Mouse (Mus musculus): Measurements from ENCODE around the gene Lgals2.

Lgals2 gene

DNA sequence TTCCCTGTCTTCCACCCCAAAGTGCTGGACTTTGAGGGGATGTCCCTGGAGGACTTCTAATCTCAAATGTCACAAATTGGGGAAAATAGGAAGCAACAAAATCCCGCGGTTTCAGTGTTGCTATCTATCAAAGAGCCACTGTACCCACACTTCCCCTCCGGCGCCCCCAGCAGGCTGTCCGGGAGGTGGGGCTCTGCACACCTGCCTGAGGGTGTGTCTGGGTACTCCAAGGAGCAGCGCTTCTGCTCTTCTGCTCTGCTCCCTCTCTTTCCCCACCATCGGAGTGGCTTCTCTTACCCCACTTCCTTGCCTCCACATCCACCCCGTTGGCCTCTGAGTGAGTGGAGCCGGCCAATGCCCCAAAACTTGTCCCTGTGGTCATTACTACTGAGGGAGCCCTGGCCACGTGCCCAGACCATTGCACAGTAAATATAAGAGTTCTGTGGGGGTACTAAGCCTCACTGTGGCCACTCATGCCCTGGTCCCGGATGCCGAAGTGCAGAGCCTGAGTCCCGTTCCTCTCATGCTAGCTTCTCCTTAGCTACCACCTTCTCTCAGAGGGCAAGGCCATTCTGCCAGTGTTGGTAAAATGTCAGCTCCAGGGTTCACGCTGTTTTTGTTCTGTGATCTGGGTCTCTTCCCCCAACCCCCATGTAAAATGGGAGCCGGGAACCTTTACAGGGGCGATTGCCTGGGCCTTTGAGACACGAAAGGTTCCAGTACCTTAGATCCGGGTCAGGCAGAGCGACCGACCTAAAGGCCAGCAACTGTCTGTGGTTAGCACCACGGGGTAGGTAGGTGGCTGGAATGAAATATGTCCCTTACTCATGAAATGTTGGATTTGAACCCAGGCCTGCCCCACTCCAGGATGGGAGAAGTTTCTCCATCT is 11.5 kb downstream of the Lgals2 start:
- no peak for DNase-seq (ENCODE audit: low spot score)

DNA sequence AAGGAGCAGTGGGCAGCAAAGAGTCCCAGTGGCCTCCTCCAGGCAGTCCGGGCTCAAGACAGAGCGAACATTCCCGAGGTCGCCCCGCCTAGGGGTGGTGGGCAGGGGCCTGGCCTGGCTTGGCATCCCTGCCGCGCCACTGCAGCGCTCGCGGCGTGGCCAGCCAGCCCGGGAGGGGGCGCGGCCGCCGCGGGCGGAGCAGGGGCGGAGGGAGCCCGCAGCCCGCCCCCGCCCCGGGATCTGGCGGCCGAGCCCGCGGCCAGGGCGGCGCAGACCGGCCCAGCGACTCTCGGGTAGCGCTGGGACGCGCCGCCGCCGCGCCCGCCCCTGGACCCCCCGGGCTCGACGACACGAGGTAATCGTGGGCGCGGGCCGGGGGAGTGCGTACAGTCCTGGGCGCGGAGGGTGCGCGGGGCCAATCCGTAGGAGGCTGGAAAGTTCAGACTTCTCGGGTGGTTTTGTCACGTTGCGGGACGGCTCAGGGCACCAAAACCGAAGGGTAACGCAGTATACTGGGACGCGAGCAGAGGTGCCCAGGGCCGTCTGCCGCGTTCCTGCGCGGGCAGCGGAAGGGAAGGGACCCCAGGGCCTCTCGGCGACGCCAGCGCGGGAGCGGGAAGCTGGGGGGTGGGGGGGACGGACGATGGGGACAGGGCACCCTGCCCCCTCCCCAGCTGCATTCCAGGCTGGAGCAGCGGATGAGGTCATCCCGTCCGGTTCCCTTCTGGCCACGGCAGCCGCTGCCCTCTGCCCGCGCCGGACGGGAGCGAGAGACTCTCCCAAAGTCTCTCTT is 12.8 kb downstream of the Lgals2 start, which contains the start of gene Cdc42ep1:
Cdc42ep1 (plus strand) TSS at position 254 of the 793 bp plus-strand sequence.
- peak; percentile 58 for DNase-seq (ENCODE audit: low spot score)

DNA sequence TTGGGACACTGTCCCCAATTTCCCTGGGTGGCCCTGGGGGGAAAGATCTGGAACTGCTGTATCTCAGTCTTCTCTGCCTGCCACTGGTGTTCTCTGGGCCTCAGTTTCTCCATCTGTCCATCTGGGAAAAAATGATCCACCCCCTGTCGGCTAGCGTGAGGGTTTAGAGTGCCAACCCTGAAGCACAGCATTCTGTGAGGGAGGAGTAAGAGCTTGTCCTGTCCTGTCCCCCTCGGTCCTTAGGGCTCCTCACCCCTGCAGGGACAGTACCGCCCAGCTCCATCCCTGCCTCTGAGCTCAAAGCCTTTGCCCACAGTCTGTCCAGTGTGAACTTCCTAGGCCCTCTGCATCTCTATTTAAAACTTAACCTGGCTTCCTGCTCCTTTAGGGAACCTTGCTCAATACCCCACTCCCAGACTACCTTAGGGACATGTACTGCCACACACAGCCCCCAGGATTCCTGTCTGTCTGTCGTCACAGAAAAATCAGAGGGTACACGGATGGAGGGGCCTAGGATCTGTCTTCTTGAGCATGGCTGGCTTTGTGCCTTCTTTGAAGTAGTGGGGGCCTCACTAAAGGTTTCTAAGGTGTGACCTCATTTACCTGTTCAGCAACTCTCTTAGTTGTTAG is 14.1 kb downstream of the Lgals2 start:
- no peak for DNase-seq (ENCODE audit: low spot score)

DNA sequence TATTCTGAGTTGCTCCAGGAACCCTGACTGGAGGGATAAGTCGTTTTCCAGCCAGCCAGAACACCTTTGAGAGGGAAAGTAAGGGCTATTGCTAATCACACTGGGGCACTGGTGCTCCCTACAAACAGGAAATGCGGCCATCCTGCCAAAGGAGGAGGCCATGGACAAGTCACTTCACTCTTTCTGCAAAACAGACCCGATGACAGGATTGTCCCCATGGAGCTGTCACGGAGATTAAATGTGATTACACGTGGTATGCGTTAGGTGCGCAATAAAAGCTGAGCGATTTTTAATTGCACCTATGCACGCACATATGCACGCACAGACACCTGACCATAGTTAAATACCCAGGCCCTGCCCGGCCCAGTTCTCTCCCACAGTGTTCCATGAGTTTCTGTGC is 14.6 kb downstream of the Lgals2 start:
- no peak for DNase-seq (ENCODE audit: low spot score)

DNA sequence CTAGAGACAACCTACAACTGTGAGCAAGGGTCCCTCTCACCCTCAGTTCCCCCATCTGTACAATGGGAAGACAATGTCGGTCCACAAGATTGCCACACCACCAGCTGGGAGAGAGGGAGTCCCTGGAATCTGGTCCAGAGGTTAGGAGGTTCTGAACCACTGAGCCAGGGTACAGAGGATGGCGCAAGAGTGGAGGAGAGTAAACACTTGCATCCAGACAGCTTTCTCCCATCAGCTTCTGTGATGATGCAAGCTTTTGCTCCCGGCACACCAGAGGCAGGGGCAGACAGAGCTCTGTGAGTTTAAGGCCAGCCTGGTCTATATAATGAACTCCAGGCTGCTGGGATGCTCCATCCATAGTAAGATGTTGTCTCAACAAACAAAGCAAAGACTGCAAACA is 15.1 kb downstream of the Lgals2 start:
- DNase-seq (ENCODE audit: low spot score): no peak

DNA sequence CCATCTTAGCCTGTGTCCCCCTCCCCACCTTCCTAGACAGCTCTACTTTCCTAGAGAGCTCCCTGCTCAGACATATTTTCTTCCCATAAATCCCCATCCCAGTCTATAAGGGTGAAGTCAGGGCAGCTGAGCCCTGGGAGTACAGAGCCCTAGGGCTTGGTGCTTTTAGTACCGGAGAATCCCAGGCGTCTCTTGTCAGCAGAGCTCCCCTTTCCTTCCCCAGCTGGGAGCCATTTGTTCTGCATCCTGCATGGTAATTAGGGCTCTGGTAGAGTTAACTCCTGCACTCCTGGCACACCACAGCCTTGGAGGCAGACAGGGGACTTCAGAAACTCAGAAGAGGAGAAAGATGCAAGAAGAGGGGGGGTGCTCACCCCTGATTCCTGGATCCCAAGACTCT is 15.6 kb downstream of the Lgals2 start:
- no peak for DNase-seq (ENCODE audit: low spot score)

DNA sequence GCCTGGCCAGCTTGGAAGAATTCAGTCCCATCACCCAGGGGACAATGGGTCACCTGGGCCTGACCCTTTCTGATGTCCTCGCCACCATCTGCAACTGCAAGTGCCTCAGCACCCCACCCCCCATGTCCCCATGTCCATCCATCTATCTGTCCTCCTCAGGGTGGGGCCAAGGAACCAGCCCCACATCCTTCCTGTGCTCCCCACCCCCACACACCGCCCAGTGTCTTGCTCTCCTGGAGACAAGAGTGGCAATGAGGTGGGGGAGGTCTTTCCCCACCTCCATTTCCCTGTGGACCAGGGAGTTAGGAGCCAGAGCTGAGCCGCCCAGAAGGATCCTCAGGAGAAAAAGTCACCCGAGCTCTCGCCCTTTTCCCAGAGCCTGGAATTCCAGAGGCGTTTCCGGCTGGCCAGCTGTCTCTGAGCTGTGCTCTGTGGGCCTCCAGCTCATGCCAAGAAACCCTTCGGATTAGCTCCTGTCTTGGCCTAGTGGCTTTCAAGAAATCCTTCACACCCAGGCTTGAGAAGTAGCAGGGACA is 19.2 kb downstream of the Lgals2 start:
- DNase-seq (ENCODE audit: low spot score): no peak

DNA sequence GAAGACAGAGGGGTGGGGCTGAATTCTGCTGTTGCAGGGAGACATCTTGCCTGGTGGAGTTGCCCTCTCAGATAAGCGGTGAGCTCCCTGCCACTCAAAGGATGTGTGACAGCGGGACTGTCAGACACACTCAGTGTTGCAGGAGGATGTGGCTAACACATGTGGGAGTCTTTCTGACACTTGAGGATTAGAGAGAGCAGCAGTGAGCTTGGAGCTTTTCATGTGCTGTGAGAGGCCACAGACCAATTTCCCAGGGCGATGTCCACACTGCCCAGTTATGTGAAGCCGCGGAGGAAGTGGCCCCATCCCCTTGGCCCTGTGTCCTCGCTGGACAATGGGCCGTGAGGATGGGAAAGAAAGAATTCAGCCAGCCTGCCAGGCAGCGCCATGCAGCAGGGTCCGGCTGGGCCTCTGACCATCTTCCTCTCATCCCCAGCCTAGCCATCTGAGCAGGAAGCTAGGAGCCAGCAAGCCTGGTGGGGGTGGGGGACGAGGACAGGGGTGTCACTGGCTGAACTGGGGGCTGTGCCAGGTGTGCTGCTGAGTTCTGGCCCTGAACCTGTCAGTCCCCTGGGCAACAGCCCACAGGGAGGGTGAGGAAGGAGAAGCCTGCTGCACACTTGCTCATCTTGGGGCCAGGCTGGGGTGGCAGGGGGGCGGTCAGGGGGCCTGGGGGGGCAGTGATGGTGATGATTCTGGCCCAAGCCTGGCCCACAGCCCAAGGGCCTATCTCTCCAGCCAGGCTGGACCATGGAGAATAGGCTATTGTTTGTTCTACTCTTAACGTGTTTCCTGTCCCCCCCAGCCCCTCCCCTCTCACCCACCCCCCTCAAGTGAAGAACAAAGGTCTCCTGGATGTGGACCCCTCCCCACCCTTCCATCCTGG is 19.9 kb downstream of the Lgals2 start:
- no peak for DNase-seq (ENCODE audit: low spot score)

DNA sequence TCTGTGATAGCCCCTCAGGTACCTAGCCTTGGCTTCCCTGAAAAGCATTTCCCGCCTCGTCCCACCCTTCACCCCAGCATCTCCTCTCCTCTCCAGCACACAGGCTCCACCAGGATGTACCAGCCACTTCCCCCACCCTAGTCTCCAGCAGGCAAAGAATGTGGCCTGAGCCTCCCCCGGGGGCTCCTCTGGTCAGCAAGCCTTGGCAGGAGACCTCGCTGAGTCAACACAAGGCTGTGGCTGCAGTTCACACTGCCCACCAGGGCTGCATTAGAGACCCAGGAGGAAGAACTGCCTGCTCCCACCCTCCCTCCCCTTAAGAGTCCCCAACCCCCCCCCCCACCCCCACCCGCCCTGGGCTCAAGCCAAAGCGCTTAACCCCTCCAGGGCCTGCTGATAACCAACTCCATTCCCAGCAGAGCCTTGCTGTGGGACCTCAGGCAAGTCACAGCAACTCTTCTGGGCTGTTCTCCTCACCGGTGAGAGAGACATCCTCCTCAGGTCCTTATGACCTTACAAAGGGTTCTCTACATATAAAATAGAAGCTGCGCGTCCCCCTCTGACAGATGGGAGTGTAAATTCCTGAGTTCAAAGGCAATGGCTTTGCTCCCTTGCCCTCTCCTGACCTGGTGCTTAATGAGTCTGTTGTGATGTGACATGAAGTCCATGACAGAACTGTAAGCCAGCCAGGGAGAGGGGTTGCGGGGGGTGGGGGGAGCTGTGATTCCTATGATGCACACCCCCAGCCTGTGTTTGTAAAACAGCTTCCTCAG is 20.9 kb downstream of the Lgals2 start:
- no peak for DNase-seq (ENCODE audit: low spot score)

DNA sequence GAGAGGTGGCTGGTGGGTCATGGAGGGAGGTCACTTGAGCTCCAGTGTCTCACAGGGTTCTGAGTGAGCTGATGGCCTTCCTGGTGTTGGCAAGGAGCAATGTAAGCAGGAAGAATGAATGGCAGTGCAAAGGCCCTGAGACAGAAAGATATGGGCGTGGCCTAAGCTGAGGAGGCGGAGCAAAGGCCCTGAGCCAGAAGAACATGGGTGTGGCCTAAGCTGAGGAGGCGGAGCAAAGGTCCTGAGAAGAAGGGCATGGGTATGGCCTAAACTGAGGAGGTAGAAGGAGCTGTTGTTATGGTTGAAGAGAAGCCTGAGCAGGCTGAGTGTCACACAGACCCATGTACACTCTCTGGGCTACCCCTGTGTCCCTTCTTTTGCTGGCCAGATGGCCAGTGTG is 21.7 kb downstream of the Lgals2 start:
- no peak for DNase-seq (ENCODE audit: low spot score)

DNA sequence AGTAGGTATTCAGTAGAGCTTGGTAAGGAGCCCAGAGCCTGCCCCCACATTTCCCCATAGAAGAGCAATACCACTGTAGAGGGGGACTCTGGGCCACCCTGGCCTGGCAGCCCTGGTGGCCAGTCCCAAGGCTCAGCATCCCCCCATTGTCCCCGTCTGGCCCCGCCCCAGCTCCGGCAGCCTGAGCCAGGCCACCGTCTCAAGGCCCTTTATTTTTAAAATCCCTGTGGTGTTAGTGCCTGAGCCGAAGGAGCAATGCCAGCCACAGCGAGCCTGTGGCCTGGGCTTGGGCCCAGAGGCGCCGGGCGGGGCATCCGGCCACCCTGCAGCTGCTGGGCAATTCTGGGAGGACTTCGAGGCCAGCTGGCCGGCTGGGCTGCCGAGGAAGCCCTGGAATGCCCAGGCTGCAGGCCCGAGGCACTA is 22.6 kb downstream of the Lgals2 start:
- peak; percentile 65 for DNase-seq (ENCODE audit: low spot score)

DNA sequence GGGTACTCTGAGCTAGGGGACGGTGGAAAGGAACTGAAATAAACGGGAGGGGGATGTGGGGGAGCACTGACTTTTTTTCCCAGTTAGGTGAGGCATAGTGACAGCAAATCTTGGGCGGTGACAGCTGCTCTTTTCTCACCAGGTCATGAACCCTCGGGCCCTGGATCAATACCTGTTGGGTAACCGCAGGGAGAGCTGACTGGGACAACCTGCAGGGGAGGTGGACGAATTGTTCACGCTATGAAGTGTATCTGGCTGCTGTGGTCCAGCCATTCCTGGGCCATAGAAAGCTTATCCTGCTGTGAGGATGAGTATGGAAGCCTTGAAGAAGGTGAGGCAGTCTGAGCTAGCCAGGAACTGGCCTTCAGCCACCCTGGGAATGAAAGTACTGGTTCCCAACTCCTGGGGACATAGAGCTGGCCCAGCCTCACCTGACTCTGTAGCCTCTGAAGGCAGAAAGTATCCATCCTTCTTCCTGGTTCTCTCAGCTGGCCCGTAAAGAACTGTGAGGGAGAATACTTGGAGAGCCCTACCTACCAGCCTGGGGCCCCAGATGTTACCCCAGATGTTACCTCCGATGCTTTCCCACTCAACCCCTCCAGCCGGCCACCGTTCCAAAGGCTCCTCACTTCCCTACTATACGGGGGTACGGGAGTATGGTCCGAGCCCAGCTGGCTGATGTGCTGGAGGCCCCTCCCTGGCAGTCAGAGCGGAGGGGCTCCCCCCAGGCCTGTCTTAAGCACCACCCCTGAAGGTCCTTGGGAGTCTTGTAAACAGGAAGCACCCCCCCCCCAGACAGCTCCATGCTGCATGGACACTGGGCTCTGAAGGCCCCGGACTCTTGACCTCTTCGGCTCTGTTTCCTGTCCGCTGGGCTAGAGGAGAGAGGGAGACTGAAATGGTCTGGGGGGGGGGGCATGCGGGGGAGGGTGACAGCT is 23.3 kb downstream of the Lgals2 start:
- DNase-seq (ENCODE audit: low spot score): no peak

DNA sequence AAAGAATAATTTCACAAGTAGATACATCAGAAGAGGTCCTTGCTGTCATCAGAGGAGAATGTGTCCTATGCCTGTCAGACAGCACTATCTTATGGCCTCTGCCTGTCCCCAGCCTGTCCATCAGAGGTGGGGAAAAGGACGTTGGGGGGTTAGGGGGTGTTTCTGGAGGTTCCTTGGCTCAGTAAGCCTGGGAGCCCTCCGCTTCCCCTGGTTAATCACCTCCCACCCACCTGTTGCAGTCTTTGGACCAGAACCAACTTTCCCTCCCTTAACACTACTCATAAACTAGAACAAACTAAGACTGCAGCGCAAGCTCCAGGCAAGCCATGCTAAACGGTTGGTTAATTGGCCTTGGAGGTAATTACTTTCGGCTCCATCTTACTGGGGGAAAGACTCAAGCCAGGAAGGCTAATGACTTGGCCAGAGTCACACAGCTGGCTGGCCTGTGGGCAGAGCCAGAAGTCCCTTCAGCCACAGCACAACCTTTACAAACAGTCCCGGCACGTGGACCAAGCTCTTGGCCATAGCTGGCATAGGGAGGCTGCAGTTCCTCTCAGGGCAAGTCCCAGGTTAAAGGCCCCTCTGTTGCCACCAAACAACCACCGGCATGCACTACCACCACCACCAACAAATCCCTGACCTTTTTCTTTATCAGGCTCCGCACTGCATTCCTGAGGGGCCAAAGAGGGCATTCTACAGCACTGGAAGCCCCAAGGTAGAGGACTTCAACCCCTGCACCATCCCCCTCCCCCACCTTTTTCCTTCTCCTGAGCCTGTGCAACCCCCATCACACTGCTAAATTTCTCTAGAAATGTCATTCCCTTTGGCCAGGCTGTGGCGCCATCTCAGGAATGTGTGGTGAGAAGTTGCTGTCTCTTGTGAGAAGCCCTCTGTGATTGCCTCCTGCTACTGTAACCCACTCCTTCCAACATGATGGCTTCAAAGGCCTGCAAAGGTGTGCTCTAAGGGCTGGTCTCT is 24.3 kb downstream of the Lgals2 start:
- DNase-seq (ENCODE audit: low spot score): no peak

DNA sequence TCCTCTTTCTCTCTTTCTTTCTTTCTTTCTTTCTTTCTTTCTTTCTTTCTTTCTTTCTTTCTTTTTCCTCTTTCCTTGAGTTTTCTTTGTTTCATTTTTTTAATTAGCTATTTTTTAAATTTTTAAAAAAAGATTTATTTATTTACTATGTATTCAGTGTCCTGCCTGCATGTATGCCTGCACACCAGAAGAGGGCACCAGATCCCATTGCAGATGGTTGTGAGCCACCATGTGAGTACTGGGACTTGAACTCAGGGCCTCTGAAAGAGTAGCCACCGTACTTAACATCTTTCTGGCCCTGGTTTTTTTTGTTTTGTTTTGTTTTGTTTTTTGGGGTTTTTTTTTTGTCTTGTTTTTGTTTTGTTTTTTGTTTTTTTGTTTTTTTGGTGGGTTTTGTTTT is 25.7 kb downstream of the Lgals2 start:
- no peak for DNase-seq (ENCODE audit: low spot score)

DNA sequence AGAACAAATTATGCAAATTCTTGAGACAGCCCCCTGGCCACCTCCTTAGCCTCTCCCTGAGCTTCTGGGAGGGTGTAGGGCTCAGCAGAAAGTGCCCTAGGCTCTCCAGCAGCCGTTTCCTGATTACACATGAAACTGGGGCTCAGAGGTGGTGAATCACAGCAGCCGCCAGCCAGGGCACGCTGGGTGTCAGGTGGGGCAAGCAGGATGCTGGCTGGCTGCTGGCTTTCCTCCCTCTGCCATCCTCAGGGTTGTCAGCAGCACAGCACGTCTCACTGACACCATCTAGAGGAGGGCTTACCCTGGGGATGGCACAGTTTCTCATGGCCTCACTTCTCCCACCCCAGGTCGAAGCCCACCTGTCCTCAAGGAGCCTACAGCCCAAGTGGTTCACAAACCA is 27.0 kb downstream of the Lgals2 start:
- DNase-seq (ENCODE audit: low spot score): no peak

DNA sequence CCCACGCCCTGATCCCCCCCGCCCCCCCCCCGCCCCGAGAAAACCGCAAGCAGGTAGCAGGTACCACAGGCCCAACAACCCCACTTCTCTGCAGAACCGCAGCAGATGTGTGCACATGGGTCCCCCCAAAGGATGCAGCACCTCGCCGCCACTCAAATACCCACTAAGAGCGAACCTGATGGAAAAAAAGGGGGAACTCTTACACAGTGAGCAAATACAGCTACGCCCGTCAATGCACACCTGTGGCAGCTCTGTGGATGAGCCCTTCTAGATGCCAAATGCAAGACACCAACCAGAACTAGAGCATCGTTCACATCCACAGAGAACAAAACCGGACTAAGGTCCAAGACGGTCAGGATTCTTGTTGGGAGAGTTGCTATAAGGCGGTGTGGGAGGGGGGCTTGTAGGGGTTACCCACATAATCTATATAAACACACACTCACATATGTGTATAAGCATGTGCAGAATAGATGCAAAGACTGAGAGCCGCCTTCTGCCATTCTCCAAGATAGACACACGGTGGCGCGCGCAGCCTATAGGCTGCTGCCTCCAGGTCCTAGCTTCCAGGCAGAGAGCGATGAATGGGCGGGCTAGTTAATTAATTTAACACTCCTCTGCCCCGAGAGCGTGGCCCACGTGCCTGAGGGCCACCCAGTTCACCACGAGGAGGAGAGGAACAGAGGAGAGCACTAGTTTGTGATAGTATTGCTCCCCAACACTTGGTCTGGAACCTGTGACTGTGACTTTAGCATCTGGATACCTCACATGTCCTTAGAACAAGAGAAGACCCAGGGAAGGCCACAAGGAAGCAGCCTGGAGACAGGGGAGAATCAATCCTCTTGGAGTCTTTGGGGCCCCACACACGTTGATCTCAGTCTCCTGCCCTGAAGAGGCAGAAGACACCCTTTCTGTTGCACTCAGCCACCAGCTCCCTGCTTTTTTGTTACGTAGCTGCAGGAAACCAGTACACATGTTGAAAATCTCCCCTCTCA is 28.8 kb downstream of the Lgals2 start:
- no peak for DNase-seq (ENCODE audit: low spot score)

DNA sequence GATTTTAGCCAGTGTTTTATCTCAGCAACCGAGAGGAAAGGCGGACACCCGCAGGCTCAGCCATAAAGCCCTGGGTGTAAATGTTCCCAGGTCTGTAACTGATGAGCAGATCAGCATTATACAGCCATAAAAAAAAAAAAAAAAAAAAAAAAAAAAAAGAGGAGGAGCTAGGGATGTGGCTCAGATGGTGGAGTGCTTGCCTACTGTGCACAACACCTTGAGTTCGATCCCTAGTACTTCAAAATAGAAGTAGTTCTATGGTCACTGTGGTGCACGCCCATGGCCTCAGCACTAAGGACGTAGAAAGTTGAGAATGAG is 39.3 kb downstream of the Lgals2 start:
- no peak for DNase-seq (ENCODE audit: low spot score)
